Mouse (Mus musculus) left cerebral cortex, adult 6 months (tissue): ENCODE data around the gene Gpr143. TPM values are rescaled to one million over a fixed set of nuclear protein-coding genes. Genes with fewer than 3 reads are reported as not detected.

ENCODE experiments used
- long read RNA-seq, 2 experiments: library from polyadenylated mRNA; unstranded; transcript quantifications; one replicate each; pipeline ENCODE4 v2.0.0; 2019 to 2020
- polyA plus RNA-seq: library from polyadenylated mRNA; unstranded; fragments of <200 nt; fragmentation: Nextera tagmentation; gene quantifications from 2 replicates; pipeline ENCODE4 v1.2.3, GENCODE M21; 2021

Gpr143 gene
- polyA plus RNA-seq: 0.09 TPM in 1 of 2 replicates, not detected in the other
- long read RNA-seq, experiment 1: 0 reads
- long read RNA-seq, experiment 2: 0 reads

GRCm38 (mm10) chrX:152781720-152782403 lies at the start of gene Gpr143:
TSS of gene Gpr143 (plus strand) at chrX:152781921.

DNA sequence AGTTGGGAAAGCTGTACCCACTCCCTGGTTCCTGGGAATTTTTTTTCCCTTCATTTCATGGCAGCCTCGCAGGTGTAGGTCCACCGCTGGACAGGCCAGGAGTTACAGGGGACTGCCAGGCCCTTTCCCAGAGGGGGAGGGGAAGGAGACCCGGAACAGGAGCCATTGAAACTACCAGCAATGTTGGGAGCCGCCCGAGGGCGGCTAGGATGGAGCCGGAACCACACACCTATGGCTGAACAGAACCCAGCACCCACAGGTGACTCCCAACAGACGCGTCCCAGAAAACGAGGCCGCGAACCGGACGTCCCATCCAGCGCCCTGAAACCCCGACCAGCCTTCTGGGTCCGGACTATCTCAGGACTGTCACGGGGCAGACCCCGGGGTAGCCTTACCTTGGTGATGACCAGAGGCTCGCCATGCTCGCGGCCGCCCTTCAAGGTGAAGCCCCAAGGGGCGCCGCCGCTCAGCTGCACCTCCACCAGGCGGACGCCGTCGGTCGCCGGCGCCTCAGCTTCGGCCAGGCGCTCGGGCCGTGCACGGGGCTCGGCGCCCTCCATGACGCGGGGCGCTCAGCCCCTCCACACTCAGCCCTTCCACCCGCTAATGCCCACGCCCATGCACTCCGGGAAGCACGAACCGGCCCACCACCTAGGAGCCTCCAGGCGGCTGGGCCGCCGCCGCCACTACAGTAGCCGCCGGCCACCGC lies 12.7 kb upstream of the Gpr143 start, which contains the start of gene Shroom2:
Shroom2 (minus strand) TSS at position 575 of the 709 bp plus-strand sequence.

Other genes starting within 250 kb of the Gpr143 start
- not detected in 2 replicates for gene Cldn34a, start 218.6 kb upstream of the Gpr143 start, polyA plus RNA-seq
- gene Shroom2, start 12.5 kb upstream of the Gpr143 start, polyA plus RNA-seq: 25.6 and 35.4 TPM in 2 replicates
- 0.17 and 0.43 TPM in 2 replicates for gene Usp51, start 224.5 kb downstream of the Gpr143 start, polyA plus RNA-seq